Mouse (Mus musculus) liver, adult 2 months (tissue): ENCODE results near the gene Il12rb2.

ENCODE experiments used
- CTCF ChIP-seq: fragments of 200-500 bp; IDR thresholded peaks from 2 replicates; pipeline ENCODE4 v1.5.1; 2011; ENCODE audit warnings: low read depth, low read length, control low read depth
- POLR2A ChIP-seq: fragments of 200-500 bp; IDR thresholded peaks from 2 replicates; pipeline ENCODE4 v1.6.1; 2011; ENCODE audit warnings: low read length, control low read depth; ENCODE audit not compliant: insufficient read depth; ENCODE audit errors: extremely low read depth

DNA sequence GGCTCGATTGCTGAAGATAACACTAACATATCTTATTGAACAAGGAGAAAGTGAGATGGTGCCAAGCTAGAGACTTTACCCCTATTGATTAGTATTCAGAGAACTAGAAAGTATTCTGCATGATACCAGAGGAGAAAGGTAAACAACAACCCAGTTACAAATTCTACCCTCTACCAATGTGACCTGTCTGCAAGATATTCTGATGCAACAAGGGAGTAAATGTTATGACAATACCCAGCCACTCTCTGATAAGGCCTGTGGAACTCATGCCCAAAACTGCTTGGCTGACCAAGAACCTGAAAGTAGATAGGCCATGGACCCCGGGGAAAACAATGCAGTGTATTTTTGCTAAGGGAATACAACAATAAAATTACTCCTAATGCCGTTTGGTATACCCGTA, 10.2 kb downstream of the Il12rb2 start:
- TF ChIP-seq CTCF (no peak), POLR2A (no peak)
